Mouse (Mus musculus): ENCODE measurements around the gene Mrps31.

Mrps31 gene

GRCm38 (mm10) chr8:22411282-22411702 is at the start of gene Mrps31:
TSS of gene Mrps31 (plus strand) at chr8:22411361.
- DNase-seq (ENCODE audit: low spot score in 2 of 2), result peak; percentile 88 to 92

GRCm38 (mm10) chr8:22376311-22376710 is 34.9 kb upstream of the Mrps31 start:
- DNase-seq (ENCODE audit: low spot score in 2 of 2), result no peak

GRCm38 (mm10) chr8:22376903-22377302 is 34.3 kb upstream of the Mrps31 start:
- no peak for DNase-seq (ENCODE audit: low spot score in 2 of 2)

GRCm38 (mm10) chr8:22380934-22381333 is 30.2 kb upstream of the Mrps31 start:
- peak in 1 of 2 experiments; percentile 36 for DNase-seq (ENCODE audit: low spot score in 2 of 2)

- DNase-seq (ENCODE audit: low spot score in 2 of 2), result no peak
Measured at GRCm38 (mm10) chr8:22382824-22383595, 28.2 kb upstream of the Mrps31 start.

- DNase-seq (ENCODE audit: low spot score in 2 of 2), result no peak
Measured at GRCm38 (mm10) chr8:22385158-22385557, 26.0 kb upstream of the Mrps31 start.

- DNase-seq (ENCODE audit: low spot score in 2 of 2), result no peak
Measured at GRCm38 (mm10) chr8:22389874-22390273, 21.3 kb upstream of the Mrps31 start.

- no peak for DNase-seq (ENCODE audit: low spot score in 2 of 2)
Measured at GRCm38 (mm10) chr8:22390766-22391463, 20.2 kb upstream of the Mrps31 start.

GRCm38 (mm10) chr8:22394471-22394870 is 16.7 kb upstream of the Mrps31 start:
- DNase-seq (ENCODE audit: low spot score in 2 of 2), result no peak

GRCm38 (mm10) chr8:22395256-22395655 is 15.9 kb upstream of the Mrps31 start:
- DNase-seq (ENCODE audit: low spot score in 2 of 2), result no peak

- DNase-seq (ENCODE audit: low spot score in 2 of 2), result no peak
Measured at GRCm38 (mm10) chr8:22397811-22398141, 13.4 kb upstream of the Mrps31 start.

- peak; percentile 83 to 84 for DNase-seq (ENCODE audit: low spot score in 2 of 2)
Measured at GRCm38 (mm10) chr8:22398142-22398951, 12.8 kb upstream of the Mrps31 start, which contains the start of gene Slc25a15. TSS of gene Slc25a15 (minus strand) at chr8:22398597.

- no peak for DNase-seq (ENCODE audit: low spot score in 2 of 2)
Measured at GRCm38 (mm10) chr8:22399285-22399880, 11.8 kb upstream of the Mrps31 start.

- no peak for DNase-seq (ENCODE audit: low spot score in 2 of 2)
Measured at GRCm38 (mm10) chr8:22400593-22400992, 10.6 kb upstream of the Mrps31 start.

- DNase-seq (ENCODE audit: low spot score in 2 of 2), result no peak
Measured at GRCm38 (mm10) chr8:22403235-22403634, 7.9 kb upstream of the Mrps31 start.

GRCm38 (mm10) chr8:22405733-22406132 is 5.4 kb upstream of the Mrps31 start:
- no peak for DNase-seq (ENCODE audit: low spot score in 2 of 2)

- no peak for DNase-seq (ENCODE audit: low spot score in 2 of 2)
Measured at GRCm38 (mm10) chr8:22410688-22411281, 376 bp upstream of the Mrps31 start.

- no peak for DNase-seq (ENCODE audit: low spot score in 2 of 2)
Measured at GRCm38 (mm10) chr8:22411971-22412370, 810 bp downstream of the Mrps31 start.
